Mouse (Mus musculus): Measurements from ENCODE around the gene Tyro3.

- TF ChIP-seq CTCF (IDR thresholded peaks at IDR 0.05; ENCODE audit: extremely low read depth, insufficient read depth, low read length) (no peak), POLR2A (IDR thresholded peaks at IDR 0.05; ENCODE audit: extremely low read depth, insufficient read depth, low read length) (no peak)
These were observed 21.2 kb downstream of the Tyro3 start for GRCm38 (mm10) chr2:119818668-119819272.

Measured in cortical plate, adult 2 months (tissue).